Mouse (Mus musculus): Measurements from ENCODE around the gene Sh2b3. TPM values are rescaled to one million over a fixed set of nuclear protein-coding genes. Genes with fewer than 3 reads are reported as not detected.
A peak's percentile ranks its signal among the peaks of the same experiment; 100 is the strongest.

The Sh2b3 gene
- polyA plus RNA-seq, 1 experiment from 2014 or later, result 14.7 TPM

DNA sequence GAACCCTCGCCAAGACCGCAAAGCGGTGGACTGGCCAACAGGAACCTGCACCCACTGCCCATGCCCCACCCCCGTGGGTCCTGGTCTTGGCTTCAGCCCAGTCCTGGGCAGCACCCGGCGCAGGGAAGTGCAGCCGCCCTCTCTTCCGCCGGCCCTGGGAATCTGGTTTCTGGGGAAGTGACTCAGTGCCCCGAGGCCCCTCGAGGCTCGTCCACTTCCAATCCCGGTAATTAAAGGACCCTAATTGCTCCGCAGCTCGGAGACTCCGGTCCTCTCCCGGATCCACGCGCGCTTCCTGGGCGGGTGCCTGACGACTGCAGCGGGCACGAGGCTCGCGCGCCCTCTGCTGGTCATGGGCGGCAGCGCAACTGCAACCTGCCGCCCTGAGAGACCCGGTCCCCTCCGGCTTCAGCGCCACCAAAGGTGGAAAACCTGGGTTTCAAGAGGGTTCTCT lies 5.2 kb upstream of the Sh2b3 start:
- H3K9me3 ChIP-seq, result no peaks in the 10 kb centered on the region
- H3K9ac ChIP-seq, result peak overlapping the region; percentile 85
- peak; percentile 22; the same call in 1 of the 2 replicates for ATAC-seq (ENCODE audit: extremely low read depth, insufficient number of reproducible peaks, low FRiP score, low TSS enrichment)
- peak overlapping the region; percentile 47 for H3K27ac ChIP-seq (replicated peaks)
- H3K36me3 ChIP-seq, result no peaks in the 10 kb centered on the region
- WGBS, result under 1% methylated on average over 33 of the region's 33 CpGs
- H3K27me3 ChIP-seq (replicated peaks), result peaks cover 31% of the 10 kb centered on the region
- H3K4me2 ChIP-seq, result peak overlapping the region; percentile 89
- H3K4me1 ChIP-seq, result peaks cover 34% of the 10 kb centered on the region
- peak overlapping the region; percentile 64 for H3K4me3 ChIP-seq

DNA sequence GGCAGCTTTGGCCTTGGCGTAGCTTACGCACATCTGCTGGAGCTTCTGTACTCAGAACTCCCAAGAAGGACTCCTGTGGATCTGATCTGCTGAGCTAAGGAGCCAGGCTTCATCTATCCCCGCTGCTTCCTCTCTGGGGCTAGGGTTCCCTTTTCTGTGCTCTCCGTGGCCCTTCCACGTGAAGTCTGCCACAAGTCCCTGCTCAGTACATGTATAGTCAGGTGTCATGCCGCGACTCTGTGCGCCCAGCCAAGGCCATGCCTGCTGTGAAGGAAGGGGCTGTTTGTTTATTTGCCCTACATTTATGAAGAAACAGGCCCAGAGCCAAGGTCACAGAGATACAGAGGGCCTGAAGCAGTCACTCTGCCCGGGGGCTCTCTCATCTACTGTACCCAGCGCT lies 4.5 kb upstream of the Sh2b3 start:
- Histone ChIP-seq H3K27ac (replicated peaks) (0 out of 2 replicates have a peak overlapping the region, but pooled peaks have one; percentile 47), H3K4me3 (no peak overlapping the region), H3K9ac (peak overlapping the region; percentile 85; the same call in 1 of the 2 replicates), H3K36me3 (no peaks in the 10 kb centered on the region), H3K4me2 (peak overlapping the region; percentile 89), H3K4me1 (peaks cover 39% of the 10 kb centered on the region), H3K9me3 (no peaks in the 10 kb centered on the region), H3K27me3 (replicated peaks) (peaks cover 31% of the 10 kb centered on the region)
- 50% methylated on average over 10 of the region's 10 CpGs for WGBS
- no peak for ATAC-seq (ENCODE audit: extremely low read depth, insufficient number of reproducible peaks, low FRiP score, low TSS enrichment)

GRCm38 (mm10) chr5:121841516-121841915 lies 4.1 kb upstream of the Sh2b3 start:
- no peak overlapping the region for H3K9ac ChIP-seq
- no peak for ATAC-seq (ENCODE audit: extremely low read depth, insufficient number of reproducible peaks, low FRiP score, low TSS enrichment)
- no peaks in the 10 kb centered on the region for H3K36me3 ChIP-seq
- no peaks in the 10 kb centered on the region for H3K9me3 ChIP-seq
- H3K4me3 ChIP-seq, result no peak overlapping the region
- H3K4me2 ChIP-seq, result no peak overlapping the region
- H3K4me1 ChIP-seq, result peaks cover 39% of the 10 kb centered on the region
- H3K27ac ChIP-seq (replicated peaks), result no peak overlapping the region
- 89% methylated on average over 9 of the region's 9 CpGs for WGBS
- H3K27me3 ChIP-seq (replicated peaks), result peaks cover 28% of the 10 kb centered on the region

DNA sequence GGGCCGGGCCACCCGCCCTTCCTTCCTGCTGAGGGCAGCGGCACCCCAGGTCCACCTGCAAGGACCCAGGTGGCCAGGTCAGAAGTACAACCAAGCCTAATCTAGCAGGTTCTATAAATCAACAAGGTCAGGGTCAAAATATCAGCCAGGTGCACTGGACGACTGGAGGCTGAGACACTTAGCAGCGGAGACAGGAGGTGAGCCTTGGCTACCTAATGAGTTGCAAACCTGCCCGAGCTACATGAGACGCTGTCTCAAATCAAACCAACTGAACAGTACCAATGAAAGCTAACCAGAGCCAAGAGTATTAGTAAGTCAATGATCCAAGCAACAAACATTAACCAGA lies 1.7 kb upstream of the Sh2b3 start:
- Histone ChIP-seq H3K27me3 (replicated peaks) (peaks cover 12% of the 10 kb centered on the region), H3K9ac (peak overlapping the region; percentile 81), H3K4me3 (peak overlapping the region; percentile 90), H3K9me3 (no peaks in the 10 kb centered on the region), H3K27ac (replicated peaks) (peak overlapping the region; percentile 88), H3K4me2 (peak overlapping the region; percentile 98), H3K36me3 (no peaks in the 10 kb centered on the region), H3K4me1 (peaks cover 57% of the 10 kb centered on the region)
- WGBS, result 27% methylated on average over 7 of the region's 7 CpGs
- no peak for ATAC-seq (ENCODE audit: extremely low read depth, insufficient number of reproducible peaks, low FRiP score, low TSS enrichment)

DNA sequence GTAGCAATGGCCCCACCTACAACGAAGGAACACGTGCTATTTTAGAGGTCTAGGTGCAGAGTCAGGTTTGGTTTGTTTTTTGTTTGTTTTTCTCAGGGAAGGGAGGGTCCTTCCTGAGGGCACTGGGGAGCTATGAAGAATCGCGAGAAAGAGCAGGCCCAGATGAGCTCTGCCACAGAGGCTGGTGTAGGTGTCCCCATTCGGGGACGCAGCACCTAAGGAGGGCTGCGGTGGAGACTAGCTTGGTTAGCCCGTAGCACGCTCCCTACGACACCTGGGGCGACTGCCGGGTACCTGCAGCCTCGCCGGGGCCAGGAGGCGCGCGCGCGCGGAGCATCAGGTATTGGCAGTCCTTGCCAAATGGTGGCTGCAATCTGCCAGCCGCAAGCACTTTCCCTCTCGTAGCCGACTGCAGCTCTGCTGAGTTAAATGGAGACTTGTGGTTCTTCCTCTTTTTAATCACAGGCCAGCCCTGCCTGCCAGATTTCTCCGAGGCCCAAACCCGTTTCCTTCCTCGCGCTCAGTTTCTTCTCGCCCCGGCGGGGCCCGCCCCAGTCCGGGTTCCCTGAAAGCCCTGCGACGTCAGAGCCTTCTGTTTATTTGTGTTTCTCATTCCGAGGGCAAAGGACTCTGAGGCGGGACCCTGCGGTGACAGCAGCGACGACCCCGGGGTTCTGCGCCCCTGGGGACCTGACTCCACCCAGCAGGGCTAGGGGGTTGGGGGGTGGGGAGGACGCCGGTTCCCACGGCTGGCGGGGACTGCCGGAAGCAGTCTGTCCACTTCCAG lies 1.1 kb upstream of the Sh2b3 start:
- under 1% methylated on average over 46 of the region's 46 CpGs for WGBS
- Histone ChIP-seq H3K4me2 (peak overlapping the region; percentile 98), H3K27ac (replicated peaks) (peak overlapping the region; percentile 88), H3K4me3 (peak overlapping the region; percentile 90), H3K9me3 (no peaks in the 10 kb centered on the region), H3K36me3 (no peaks in the 10 kb centered on the region), H3K9ac (peak overlapping the region; percentile 81), H3K4me1 (peaks cover 62% of the 10 kb centered on the region), H3K27me3 (replicated peaks) (peaks cover 6% of the 10 kb centered on the region)
- no peak for ATAC-seq (ENCODE audit: extremely low read depth, insufficient number of reproducible peaks, low FRiP score, low TSS enrichment)

DNA sequence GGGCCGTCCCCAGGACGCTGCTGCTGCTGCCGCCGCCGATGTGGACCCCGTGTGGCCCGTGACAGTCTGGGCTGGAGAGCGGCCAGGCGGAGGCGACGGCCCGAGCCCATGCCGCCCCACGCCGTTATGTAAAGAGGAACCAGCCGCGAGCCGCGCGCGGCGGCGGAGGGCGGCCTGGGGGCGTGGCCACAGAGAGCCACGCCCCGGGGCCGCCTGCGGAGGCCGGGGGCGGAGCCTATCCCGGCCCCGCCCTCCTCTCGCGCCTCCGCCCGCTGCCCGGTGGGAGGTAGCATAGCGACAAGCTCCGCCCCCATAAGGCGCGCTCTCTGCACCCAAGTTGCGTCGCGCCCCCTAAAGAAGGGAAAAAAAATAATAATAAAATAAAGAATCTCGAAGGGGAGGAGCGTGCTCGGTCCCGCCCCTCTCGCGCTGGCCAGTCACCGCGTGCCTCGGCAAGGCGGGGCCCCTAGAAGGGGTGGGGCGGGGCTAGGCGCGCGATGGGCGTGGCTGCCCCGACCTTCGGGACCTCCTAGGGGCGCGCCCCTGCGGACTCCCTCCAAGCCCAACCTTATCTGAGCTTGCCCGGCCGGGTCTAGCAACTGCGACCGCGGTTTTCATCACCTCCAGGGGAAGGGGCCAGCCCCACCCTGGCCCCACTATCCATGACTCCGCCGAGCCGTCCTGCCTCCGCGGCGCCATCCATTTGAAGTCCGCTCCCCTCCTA lies 592 bp downstream of the Sh2b3 start:
- Histone ChIP-seq H3K27ac (replicated peaks) (peak overlapping the region; percentile 91), H3K36me3 (no peaks in the 10 kb centered on the region), H3K4me2 (peak overlapping the region; percentile 98), H3K9me3 (no peaks in the 10 kb centered on the region), H3K4me1 (peaks cover 63% of the 10 kb centered on the region), H3K4me3 (peak overlapping the region; percentile 90), H3K27me3 (replicated peaks) (no peaks in the 10 kb centered on the region), H3K9ac (peak overlapping the region; percentile 93)
- peak; percentile 87 for ATAC-seq (ENCODE audit: extremely low read depth, insufficient number of reproducible peaks, low FRiP score, low TSS enrichment)
- under 1% methylated on average over 71 of the region's 77 CpGs for WGBS

GRCm38 (mm10) chr5:121835949-121836691 lies 1.3 kb downstream of the Sh2b3 start:
- no peak for ATAC-seq (ENCODE audit: extremely low read depth, insufficient number of reproducible peaks, low FRiP score, low TSS enrichment)
- H3K9ac ChIP-seq, result peak overlapping the region; percentile 93
- H3K9me3 ChIP-seq, result no peaks in the 10 kb centered on the region
- peak overlapping the region; percentile 98 for H3K4me2 ChIP-seq
- peak overlapping the region; percentile 91 for H3K27ac ChIP-seq (replicated peaks)
- peak overlapping the region; percentile 90 for H3K4me3 ChIP-seq
- H3K36me3 ChIP-seq, result no peaks in the 10 kb centered on the region
- H3K4me1 ChIP-seq, result peaks cover 69% of the 10 kb centered on the region
- WGBS, result under 1% methylated on average over 50 of the region's 51 CpGs
- H3K27me3 ChIP-seq (replicated peaks), result no peaks in the 10 kb centered on the region

- Histone ChIP-seq H3K27ac (replicated peaks) (peak overlapping the region; percentile 91), H3K9ac (peak overlapping the region; percentile 93), H3K27me3 (replicated peaks) (peaks cover 2% of the 10 kb centered on the region; the same call in 1 of the 2 replicates), H3K9me3 (no peaks in the 10 kb centered on the region), H3K4me3 (peak overlapping the region; percentile 90), H3K36me3 (no peaks in the 10 kb centered on the region), H3K4me2 (peak overlapping the region; percentile 98), H3K4me1 (peaks cover 70% of the 10 kb centered on the region)
- ATAC-seq (ENCODE audit: extremely low read depth, insufficient number of reproducible peaks, low FRiP score, low TSS enrichment), result no peak
- 20% methylated on average over 12 of the region's 12 CpGs for WGBS
Observed at GRCm38 (mm10) chr5:121834991-121835747, 2.3 kb downstream of the Sh2b3 start.

- peak overlapping the region; percentile 98 for H3K4me2 ChIP-seq
- no peaks in the 10 kb centered on the region for H3K36me3 ChIP-seq
- 52% methylated on average over 7 of the region's 7 CpGs for WGBS
- H3K27ac ChIP-seq (replicated peaks), result peak overlapping the region; percentile 91
- peak overlapping the region; percentile 93 for H3K9ac ChIP-seq
- ATAC-seq (ENCODE audit: extremely low read depth, insufficient number of reproducible peaks, low FRiP score, low TSS enrichment), result no peak
- peak overlapping the region; percentile 90 for H3K4me3 ChIP-seq
- no peaks in the 10 kb centered on the region for H3K9me3 ChIP-seq
- H3K27me3 ChIP-seq (replicated peaks), result peaks cover 12% of the 10 kb centered on the region
- H3K4me1 ChIP-seq, result peaks cover 73% of the 10 kb centered on the region
Observed at GRCm38 (mm10) chr5:121834241-121834606, 3.2 kb downstream of the Sh2b3 start.

DNA sequence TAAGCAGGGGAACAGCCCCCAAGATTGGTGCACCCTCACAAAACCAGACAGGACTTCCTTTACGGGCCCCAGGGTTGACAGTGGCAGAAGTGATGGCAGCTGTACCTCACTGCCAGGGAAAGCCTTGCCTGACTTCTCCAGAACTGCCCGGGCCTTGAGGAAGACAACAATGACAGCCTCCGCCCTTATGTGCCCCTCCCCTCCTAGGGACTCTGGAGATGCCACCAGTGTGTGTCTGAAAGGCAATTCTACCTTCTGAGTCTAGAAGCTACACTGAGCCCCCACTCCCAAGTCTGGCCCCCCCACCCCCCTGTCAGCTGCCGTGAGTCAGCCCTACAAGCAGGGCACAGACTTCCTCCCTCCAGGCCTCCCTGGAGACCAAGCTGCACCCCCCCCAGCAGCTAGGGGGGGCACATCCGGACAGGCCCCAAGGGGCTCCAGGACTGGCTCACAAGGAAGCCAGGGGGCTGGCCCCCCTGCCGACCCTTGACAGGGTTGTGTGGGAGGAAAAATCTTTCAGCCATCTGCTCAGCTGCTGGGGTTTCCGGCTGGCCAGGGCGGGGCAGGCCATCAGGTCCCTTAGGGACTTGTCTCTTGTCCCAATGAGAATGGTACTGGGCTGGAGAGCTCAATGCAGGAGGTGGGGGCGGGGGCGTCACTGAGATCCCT lies 3.7 kb downstream of the Sh2b3 start:
- Histone ChIP-seq H3K9ac (peak overlapping the region; percentile 69), H3K4me1 (peaks cover 73% of the 10 kb centered on the region)
- WGBS, result 33% methylated on average over 10 of the region's 10 CpGs

More for the DNA sequence above, 3.7 kb downstream of the Sh2b3 start:
- Histone ChIP-seq H3K36me3 (peaks cover 5% of the 10 kb centered on the region; the same call in 1 of the 2 replicates), H3K27me3 (replicated peaks) (peaks cover 13% of the 10 kb centered on the region), H3K4me2 (peak overlapping the region; percentile 98), H3K27ac (replicated peaks) (peak overlapping the region; percentile 91), H3K9me3 (no peaks in the 10 kb centered on the region), H3K4me3 (peak overlapping the region; percentile 90)
- ATAC-seq (ENCODE audit: extremely low read depth, insufficient number of reproducible peaks, low FRiP score, low TSS enrichment), result no peak
